Mouse (Mus musculus): ENCODE data around the gene Erp29. TPM values are rescaled to one million over a fixed set of nuclear protein-coding genes. Genes with fewer than 3 reads are reported as not detected.

Erp29 gene
- polyA plus RNA-seq, 1 experiment from 2014 or later, result 144 TPM

DNA sequence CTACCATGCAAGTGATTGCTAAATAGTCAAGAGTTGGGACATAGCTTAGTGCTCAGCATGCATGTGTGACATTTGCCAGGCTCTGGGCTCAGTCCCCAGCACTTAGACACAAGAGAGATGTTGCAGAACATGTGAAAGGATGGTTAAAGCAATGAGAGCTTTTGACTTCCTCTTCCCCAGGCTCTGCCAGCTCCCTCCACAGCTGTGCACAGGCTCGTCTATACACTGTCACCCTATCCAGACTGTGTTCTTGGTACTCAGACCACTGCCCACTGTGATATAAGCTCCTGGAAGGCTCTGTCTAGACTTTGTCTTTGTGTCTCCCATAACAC, 9.8 kb upstream of the Erp29 start:
- Histone ChIP-seq H3K4me3 (no peak overlapping the region), H3K4me1 (no peaks in the 10 kb centered on the region), H3K4me2 (replicated peaks) (no peak overlapping the region), H3K9me3 (no peaks in the 10 kb centered on the region), H3K9ac (replicated peaks) (no peak overlapping the region), H3K27me3 (no peaks in the 10 kb centered on the region), H3K27ac (replicated peaks) (no peak overlapping the region), H3K36me3 (no peaks in the 10 kb centered on the region)
- WGBS, result 28% methylated on average over 1 of the region's 1 CpGs
- ATAC-seq (replicated peaks), result no peak

DNA sequence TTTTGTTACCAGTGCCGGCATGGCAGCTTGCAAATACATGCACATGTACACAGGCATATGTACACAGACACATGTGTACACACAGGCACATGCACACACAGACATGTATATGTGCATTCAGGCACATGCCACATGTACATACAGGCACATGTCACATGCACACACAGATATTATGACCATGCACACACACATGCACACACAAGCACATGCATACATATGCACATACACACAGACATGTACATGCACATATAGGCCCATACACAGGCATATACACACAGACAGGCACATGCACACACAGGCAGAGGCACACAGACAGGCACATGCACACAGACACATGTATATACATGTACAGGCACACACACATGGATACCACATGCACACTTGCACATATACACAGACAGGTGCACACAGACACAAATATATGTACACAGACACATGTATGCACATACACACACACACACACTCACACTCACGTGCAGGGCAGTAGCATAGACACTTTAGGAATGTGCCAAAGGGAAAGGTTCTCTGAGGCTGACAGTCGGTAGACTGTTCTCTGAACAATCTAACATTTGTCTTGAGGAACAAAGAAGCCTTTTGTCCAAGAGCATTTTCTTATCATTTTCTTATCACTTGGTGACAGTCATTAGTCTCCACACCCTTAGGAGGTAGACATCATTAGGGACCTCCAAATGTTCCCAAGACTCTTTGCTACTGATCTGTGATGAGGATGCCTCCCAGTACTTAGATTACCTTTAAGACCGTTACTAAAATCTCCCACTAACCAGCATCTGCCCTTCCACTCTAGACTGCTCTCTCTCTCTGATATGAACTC, 9.2 kb upstream of the Erp29 start:
- Histone ChIP-seq H3K4me1 (no peaks in the 10 kb centered on the region), H3K9me3 (no peaks in the 10 kb centered on the region), H3K27ac (replicated peaks) (no peak overlapping the region), H3K4me2 (replicated peaks) (no peak overlapping the region), H3K9ac (replicated peaks) (no peak overlapping the region), H3K36me3 (no peaks in the 10 kb centered on the region), H3K27me3 (no peaks in the 10 kb centered on the region), H3K4me3 (no peak overlapping the region)
- 66% methylated on average over 4 of the region's 4 CpGs for WGBS
- ATAC-seq (replicated peaks), result no peak

DNA sequence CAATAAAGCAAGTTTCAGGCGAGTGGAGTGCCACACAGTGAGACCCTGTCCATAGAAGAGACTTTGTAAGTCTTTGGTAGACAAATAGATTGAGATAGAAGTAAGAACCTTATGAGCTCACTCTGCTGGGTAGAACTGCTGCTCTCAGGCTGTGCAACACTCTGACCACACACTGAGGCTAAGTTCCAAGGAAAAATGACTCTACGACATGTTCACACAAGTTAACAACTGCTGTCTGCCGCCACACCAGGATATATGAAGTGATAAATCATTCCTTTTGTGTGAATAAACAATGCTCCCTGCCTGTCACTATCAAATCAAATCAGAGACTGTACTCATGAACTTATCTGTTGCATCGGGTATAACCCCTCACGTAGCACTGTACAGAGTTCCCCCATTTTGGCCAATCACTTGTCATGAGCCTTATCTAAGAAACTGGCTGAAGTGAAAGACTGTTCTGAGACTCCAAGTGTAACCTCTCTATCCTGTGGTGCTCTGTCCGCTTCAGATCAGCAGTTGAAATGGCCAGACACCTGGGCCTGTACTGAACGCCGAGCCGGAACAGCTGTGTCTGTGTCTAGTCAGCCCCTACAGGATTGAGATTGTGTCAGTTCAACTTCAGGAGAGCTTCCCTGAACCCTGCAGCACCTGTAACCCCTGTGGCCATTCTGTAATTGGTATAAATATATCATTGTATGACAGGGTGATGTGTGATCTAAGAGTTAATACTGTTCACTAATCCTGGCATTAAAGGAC, 3.4 kb upstream of the Erp29 start:
- Histone ChIP-seq H3K4me3 (no peak overlapping the region), H3K27ac (replicated peaks) (no peak overlapping the region), H3K9me3 (no peaks in the 10 kb centered on the region), H3K4me2 (replicated peaks) (no peak overlapping the region), H3K27me3 (no peaks in the 10 kb centered on the region), H3K4me1 (peaks cover 17% of the 10 kb centered on the region), H3K36me3 (no peaks in the 10 kb centered on the region), H3K9ac (replicated peaks) (no peak overlapping the region)
- ATAC-seq (replicated peaks), result no peak
- WGBS, result 81% methylated on average over 9 of the region's 9 CpGs

DNA sequence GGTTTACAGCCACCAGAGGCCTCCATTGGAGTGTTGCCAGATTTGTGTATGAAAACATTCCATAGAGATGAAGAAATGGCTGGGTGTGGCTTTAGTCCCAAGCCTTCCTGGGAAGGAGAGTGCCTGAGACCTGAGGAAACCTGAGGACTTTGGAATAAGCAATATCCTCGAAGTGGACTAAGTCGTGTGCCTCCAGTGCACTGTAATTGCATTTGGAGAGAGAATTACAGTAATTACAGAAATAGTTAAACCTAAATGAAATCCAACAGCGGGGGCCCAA, 2.1 kb upstream of the Erp29 start:
- no peak overlapping the region for H3K9ac ChIP-seq (replicated peaks)

DNA sequence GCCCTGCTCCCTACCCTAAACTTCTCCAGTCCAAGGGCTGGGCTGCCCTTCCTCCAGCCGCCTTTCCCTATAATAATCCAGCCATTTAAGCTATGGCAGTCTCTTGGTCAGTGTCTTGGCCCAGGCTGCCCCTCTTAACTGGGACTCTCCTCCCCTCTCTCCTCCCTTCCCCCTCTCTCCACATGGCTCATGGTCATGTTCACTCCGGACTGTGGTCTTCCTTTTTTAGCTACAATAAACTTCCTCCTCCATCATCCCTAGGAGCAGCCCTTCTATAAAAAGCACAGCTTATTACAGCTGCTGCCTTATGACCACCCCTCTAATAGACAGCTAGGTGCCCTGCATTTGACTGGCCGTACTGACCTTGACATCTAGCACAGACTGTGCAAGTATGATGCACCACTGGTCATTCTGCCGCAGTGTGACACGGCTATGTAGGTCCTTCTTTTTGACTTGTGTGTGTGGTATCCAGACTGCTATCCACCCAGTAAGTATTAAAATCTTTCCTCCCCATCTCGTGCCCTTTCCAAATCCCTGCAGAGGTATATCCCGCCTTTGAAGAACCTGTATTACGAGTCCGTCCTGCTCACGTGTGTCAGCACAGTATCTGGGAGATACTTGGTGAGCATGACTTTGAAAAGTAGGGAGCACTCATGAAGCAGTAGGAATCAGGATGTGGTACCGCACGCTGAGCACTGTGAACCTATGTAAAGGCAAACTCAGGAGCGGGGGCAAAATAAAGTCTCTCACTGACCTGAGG, 1.6 kb upstream of the Erp29 start:
- 92% methylated on average over 13 of the region's 13 CpGs for WGBS
- H3K4me3 ChIP-seq, result no peak overlapping the region

More for the DNA sequence above, 2.1 kb upstream of the Erp29 start:
- Histone ChIP-seq H3K9me3 (no peaks in the 10 kb centered on the region), H3K4me1 (peaks cover 27% of the 10 kb centered on the region), H3K4me2 (replicated peaks) (no peak overlapping the region), H3K36me3 (peaks cover under 1% of the 10 kb centered on the region; the same call in 1 of the 2 replicates), H3K4me3 (no peak overlapping the region), H3K27ac (replicated peaks) (no peak overlapping the region), H3K27me3 (no peaks in the 10 kb centered on the region)
- ATAC-seq (replicated peaks), result no peak
- 85% methylated on average over 3 of the region's 3 CpGs for WGBS

DNA sequence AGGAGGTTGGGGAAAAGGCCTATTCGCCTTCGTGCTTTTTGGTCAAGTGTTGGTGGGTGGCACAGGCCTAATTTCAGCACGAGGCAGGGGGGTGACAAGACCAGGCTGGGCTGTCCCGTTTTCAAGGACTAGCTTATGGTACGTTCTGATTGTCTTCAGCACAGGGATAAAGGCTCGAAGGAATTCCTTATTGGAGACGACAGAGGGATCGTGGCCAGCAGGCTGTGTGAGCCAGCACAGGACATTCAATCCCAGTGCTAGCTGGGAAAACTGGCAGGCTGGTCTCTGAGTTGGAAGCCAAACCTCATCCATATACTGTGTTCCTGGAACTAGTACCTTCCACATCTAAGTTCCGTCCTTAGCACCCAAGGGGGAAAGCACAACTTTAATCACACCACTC, 600 bp upstream of the Erp29 start:
- Histone ChIP-seq H3K9ac (replicated peaks) (peak overlapping the region; percentile 95), H3K27ac (replicated peaks) (peak overlapping the region; percentile 96), H3K9me3 (no peaks in the 10 kb centered on the region), H3K27me3 (no peaks in the 10 kb centered on the region), H3K36me3 (peaks cover 15% of the 10 kb centered on the region), H3K4me1 (peaks cover 27% of the 10 kb centered on the region), H3K4me3 (peak overlapping the region; percentile 90), H3K4me2 (replicated peaks) (peak overlapping the region; percentile 65)
- WGBS, result 6% methylated on average over 9 of the region's 9 CpGs
- no peak for ATAC-seq (replicated peaks)

More for the DNA sequence above, 1.6 kb upstream of the Erp29 start:
- Histone ChIP-seq H3K27ac (replicated peaks) (no peak overlapping the region), H3K9me3 (no peaks in the 10 kb centered on the region), H3K27me3 (no peaks in the 10 kb centered on the region), H3K4me2 (replicated peaks) (peak overlapping the region; percentile 65; the same call in 1 of the 2 replicates), H3K4me1 (peaks cover 27% of the 10 kb centered on the region), H3K36me3 (peaks cover 5% of the 10 kb centered on the region), H3K9ac (replicated peaks) (no peak overlapping the region)
- ATAC-seq (replicated peaks), result no peak

- H3K9me3 ChIP-seq, result no peaks in the 10 kb centered on the region
- H3K4me1 ChIP-seq, result peaks cover 27% of the 10 kb centered on the region
- H3K27ac ChIP-seq (replicated peaks), result peak within 1 kb of the TSS; percentile 96
- peak within 1 kb of the TSS; percentile 74 for H3K4me2 ChIP-seq (replicated peaks)
- peak within 1 kb of the TSS; percentile 95 for H3K9ac ChIP-seq (replicated peaks)
- ATAC-seq (replicated peaks), result no peak
- peaks cover 28% of the 10 kb centered on the region for H3K36me3 ChIP-seq
- peak within 1 kb of the TSS; percentile 90 for H3K4me3 ChIP-seq
- no peaks in the 10 kb centered on the region for H3K27me3 ChIP-seq
- WGBS, result under 1% methylated on average over 17 of the region's 17 CpGs
These were observed 671 bp downstream of the Erp29 start, which contains the start of gene Tmem116 for GRCm38 (mm10) chr5:121451644-121452025. Tmem116 (plus strand) TSS chr5:121451893.

DNA sequence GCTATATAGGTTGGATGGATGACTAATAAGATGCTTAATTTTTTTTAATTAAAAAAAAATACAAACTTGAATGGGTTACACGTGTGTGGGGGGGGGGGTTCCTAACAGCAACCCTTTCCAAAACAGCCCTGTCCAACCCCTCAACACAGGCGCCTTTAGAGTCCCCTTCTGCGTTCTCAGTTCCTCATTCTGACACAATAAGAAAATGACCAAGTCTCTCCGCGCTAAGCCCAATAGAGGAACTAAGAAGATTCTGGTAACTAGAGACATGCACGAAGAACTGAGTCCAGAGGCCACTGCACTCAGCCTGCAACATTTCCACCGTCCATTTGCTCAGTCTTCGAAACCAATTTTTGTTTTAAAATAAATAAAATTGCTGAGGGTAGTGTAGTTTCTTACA, 1.1 kb downstream of the Erp29 start:
- Histone ChIP-seq H3K27me3 (no peaks in the 10 kb centered on the region), H3K36me3 (peaks cover 32% of the 10 kb centered on the region), H3K9me3 (no peaks in the 10 kb centered on the region), H3K27ac (replicated peaks) (peak overlapping the region; percentile 96), H3K4me3 (peak overlapping the region; percentile 90), H3K9ac (replicated peaks) (peak overlapping the region; percentile 95), H3K4me1 (peaks cover 27% of the 10 kb centered on the region), H3K4me2 (replicated peaks) (peak overlapping the region; percentile 74)
- 19% methylated on average over 8 of the region's 8 CpGs for WGBS
- no peak for ATAC-seq (replicated peaks)

GRCm38 (mm10) chr5:121450476-121450875, 1.8 kb downstream of the Erp29 start:
- Histone ChIP-seq H3K4me3 (no peak overlapping the region), H3K27me3 (no peaks in the 10 kb centered on the region), H3K27ac (replicated peaks) (no peak overlapping the region), H3K9me3 (no peaks in the 10 kb centered on the region), H3K4me2 (replicated peaks) (no peak overlapping the region; the same call in 1 of the 2 replicates), H3K9ac (replicated peaks) (no peak overlapping the region), H3K36me3 (peaks cover 39% of the 10 kb centered on the region), H3K4me1 (peaks cover 27% of the 10 kb centered on the region)
- WGBS, result 83% methylated on average over 9 of the region's 9 CpGs
- ATAC-seq (replicated peaks), result no peak

DNA sequence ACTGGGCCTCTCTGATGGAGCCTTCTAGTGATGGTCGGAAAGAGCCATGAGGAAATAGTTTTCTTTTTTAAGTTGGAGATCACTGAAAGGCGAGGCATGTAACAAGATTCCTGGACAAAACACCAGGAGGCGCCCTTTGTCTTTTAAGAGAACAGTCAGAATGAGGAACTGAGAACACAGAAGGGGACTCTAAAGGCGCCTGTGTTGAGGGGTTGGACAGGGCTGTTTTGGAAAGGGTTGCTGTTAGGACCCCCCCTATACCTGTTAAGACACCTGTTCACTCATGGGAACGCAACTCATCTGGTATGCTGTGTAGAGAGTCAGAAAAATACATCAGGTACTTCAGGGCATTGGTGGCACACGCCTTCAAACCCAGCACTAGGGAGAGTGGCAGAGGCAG, 2.3 kb downstream of the Erp29 start:
- H3K4me3 ChIP-seq, result no peak overlapping the region
- no peak overlapping the region for H3K27ac ChIP-seq (replicated peaks)
- H3K9ac ChIP-seq (replicated peaks), result no peak overlapping the region
- ATAC-seq (replicated peaks), result no peak
- H3K4me2 ChIP-seq (replicated peaks), result no peak overlapping the region
- WGBS, result 64% methylated on average over 6 of the region's 6 CpGs
- peaks cover 44% of the 10 kb centered on the region for H3K36me3 ChIP-seq
- H3K9me3 ChIP-seq, result no peaks in the 10 kb centered on the region
- H3K27me3 ChIP-seq, result no peaks in the 10 kb centered on the region
- peaks cover 27% of the 10 kb centered on the region for H3K4me1 ChIP-seq

DNA sequence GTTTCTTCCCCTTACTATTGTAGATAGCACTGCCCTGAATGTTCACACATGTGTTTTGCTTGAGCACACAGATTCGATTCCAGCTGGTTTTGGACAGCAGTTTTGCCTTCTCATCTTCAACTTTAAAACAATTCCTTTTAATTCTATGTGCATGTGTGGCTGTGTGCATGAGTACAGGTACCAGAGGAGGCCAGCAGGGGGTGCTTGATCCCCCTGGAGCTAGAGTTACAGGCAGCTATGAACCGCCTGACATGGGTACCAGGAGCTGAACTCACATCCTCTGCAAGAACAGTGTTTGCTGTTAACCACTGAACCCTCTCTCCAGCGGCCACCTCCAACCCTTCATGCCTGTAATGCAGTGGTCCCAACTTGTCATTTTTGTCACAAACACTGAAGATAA, 3.9 kb downstream of the Erp29 start:
- Histone ChIP-seq H3K9me3 (no peaks in the 10 kb centered on the region), H3K36me3 (peaks cover 59% of the 10 kb centered on the region), H3K27me3 (no peaks in the 10 kb centered on the region), H3K4me2 (replicated peaks) (no peak overlapping the region), H3K4me3 (no peak overlapping the region), H3K4me1 (peaks cover 23% of the 10 kb centered on the region), H3K27ac (replicated peaks) (no peak overlapping the region), H3K9ac (replicated peaks) (no peak overlapping the region)
- ATAC-seq (replicated peaks), result no peak
- WGBS, result 94% methylated on average over 3 of the region's 3 CpGs

DNA sequence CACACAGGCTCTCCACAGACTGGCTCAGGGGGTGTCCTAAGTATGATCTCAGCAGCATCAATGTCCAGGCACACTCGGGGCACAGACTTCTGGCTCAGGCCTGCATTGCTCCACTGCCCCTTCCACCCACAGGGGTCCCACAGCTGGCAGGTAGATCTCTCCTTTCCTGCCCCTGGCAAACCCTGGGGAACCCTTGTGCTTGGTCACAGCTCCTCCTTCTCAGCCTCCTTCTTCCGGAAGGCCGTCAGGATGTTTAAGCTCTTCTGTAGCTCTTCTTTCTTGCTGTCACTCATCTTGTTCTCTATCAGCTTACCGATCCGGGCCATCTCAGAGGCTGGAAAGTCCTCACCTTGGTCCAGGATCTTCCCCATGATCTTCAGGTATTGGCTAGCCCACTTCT, 7.4 kb downstream of the Erp29 start:
- Histone ChIP-seq H3K4me1 (0 out of 2 replicates have a peak, but pooled peaks cover 2% of the 10 kb centered on the region), H3K9me3 (no peaks in the 10 kb centered on the region), H3K4me3 (no peak overlapping the region), H3K27ac (replicated peaks) (no peak overlapping the region), H3K27me3 (no peaks in the 10 kb centered on the region), H3K36me3 (peaks cover 82% of the 10 kb centered on the region), H3K4me2 (replicated peaks) (no peak overlapping the region), H3K9ac (replicated peaks) (no peak overlapping the region)
- WGBS, result over 99% methylated on average over 5 of the region's 5 CpGs
- no peak for ATAC-seq (replicated peaks)
